Mouse (Mus musculus) bone marrow, adult 2 months (tissue): ENCODE results near the gene Hist1h3b.

Source experiments
- CTCF ChIP-seq: fragments of 200-500 bp; IDR thresholded peaks from 2 replicates; pipeline ENCODE4 v1.5.1; 2011; ENCODE audit warnings: low read length, control low read depth; ENCODE audit not compliant: control insufficient read depth, insufficient read depth
- POLR2A ChIP-seq: fragments of 200-500 bp; IDR thresholded peaks from 2 replicates; pipeline ENCODE4 v1.6.1; 2011; ENCODE audit warnings: low read depth, mild to moderate bottlenecking, control low read depth, low read length, borderline replicate concordance; ENCODE audit not compliant: control insufficient read depth

DNA sequence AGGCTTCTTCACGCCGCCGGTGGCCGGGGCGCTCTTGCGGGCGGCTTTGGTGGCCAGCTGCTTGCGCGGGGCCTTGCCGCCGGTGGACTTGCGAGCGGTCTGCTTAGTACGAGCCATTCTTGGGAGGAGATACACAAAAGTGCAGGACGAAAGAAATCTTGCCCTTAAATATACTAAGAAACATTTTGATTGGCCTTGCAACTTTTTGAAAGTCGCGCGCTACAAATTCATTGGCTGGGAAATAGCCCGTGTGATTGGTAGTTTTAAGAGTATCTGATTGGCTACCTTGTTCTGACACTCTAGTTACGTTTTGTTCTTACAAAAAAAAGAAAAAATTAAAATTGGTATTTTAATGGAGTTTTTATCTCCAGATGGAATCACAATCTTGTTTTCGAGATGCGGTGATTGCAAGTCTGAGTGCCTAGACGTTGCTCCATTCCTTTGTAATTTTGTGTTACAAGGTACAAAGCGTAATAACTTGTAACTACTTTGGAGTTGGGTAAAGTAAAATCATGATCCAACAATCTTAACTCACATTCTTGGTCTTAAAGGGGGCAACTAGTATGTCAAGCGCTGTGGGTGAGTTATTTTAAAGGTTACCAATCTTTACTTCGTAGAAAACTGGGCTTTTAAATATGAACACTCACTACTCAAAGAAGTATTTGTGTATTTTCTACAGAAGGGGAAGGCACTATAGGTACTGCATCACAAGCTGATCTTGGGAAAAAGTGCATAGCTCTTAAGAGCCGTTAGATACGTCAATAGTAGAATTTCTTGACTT lies 6.5 kb upstream of the Hist1h3b start, which contains the start of gene Hist1h3c:
- TF ChIP-seq POLR2A (peak; percentile 90; the same call in 1 of the 2 replicates), CTCF (no peak)
